Mouse (Mus musculus): ENCODE results near the gene Dnah11.

DNA sequence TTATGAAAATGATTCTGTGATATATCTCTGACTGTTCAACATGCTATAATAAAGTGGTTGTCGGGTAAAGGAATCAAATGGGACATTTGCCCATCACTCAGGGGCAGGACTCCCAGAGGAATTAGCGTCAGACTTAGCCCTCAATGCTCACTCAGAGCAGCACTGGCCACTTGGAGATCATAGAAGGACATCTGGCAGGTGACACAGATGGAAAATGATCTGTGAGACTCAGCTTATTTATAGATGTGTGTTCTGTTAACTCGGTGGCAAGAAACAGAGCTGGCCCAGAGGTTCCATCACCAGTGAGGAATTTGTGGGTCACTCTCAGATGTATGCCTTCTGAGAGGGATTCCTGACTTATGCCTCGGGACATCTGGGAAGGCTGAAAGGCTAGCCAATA lies 173.1 kb downstream of the Dnah11 start:
- no peak for TF ChIP-seq POLR2A (IDR thresholded peaks at IDR 0.05; ENCODE audit: borderline replicate concordance, low read depth, low read length)
- no peak for TF ChIP-seq CTCF (IDR thresholded peaks at IDR 0.05; ENCODE audit: low read depth, low read length)

Measured in bone marrow macrophage, adult 2 months (primary cell).